Mouse (Mus musculus) myocyte (in vitro differentiated cells): ENCODE measurements at regions not wholly inside any gene's neighbourhood (a gene's known extent, or its start where the extent isn't known, plus 50 kb on each side); places are given as distances from the start of the nearest gene placed in this dataset.
"Not testable (repeated sequence)": the region's sequence is repeated elsewhere in the genome, so short reads cannot be mapped to it uniquely, and the experiment has no call there.

Source experiments
- H3K27me3 ChIP-seq: one replicate; pipeline ENCODE4 v1.6.1; 2011; ENCODE audit not compliant: control insufficient read depth, insufficient read depth, insufficient read length
- H3K36me3 ChIP-seq: one replicate; pipeline ENCODE4 v1.6.1; 2011; ENCODE audit not compliant: control insufficient read depth, insufficient read depth
- H3K4me2 ChIP-seq: one replicate; pipeline ENCODE4 v1.6.1; 2011; ENCODE audit warnings: low read depth, control low read depth
- H3K4me3 ChIP-seq: one replicate; pipeline ENCODE4 v1.5.1; 2011; ENCODE audit warnings: mild to moderate bottlenecking, control low read depth, moderate library complexity
- H3K79me2 ChIP-seq: one replicate; pipeline ENCODE4 v1.6.1; 2011; ENCODE audit not compliant: control insufficient read depth, insufficient read depth
- H3ac ChIP-seq: one replicate; pipeline ENCODE4 v1.6.1; 2011; ENCODE audit not compliant: control insufficient read depth, insufficient read length
- CEBPB ChIP-seq: IDR thresholded peaks from 2 replicates; pipeline ENCODE4 v1.6.1; 2011; ENCODE audit warnings: mild to moderate bottlenecking, moderate library complexity; ENCODE audit not compliant: poor library complexity, insufficient read depth, severe bottlenecking
- E2F4 ChIP-seq: IDR thresholded peaks from one replicate; pipeline ENCODE4 v1.6.1; 2011; ENCODE audit warnings: mild to moderate bottlenecking, control low read depth, moderate library complexity; ENCODE audit not compliant: insufficient read depth
- MAX ChIP-seq: IDR thresholded peaks from one replicate; pipeline ENCODE4 v1.6.1; 2011; ENCODE audit warnings: low read depth, mild to moderate bottlenecking, control low read depth
- MYOD1 ChIP-seq, 3 experiments: IDR thresholded peaks; one replicate each; pipeline ENCODE4 v1.6.1; 2011; ENCODE audit warnings: control low read depth in 2 of 3, low read depth in 2 of 3, mild to moderate bottlenecking in 2 of 3, moderate library complexity in 1 of 3; ENCODE audit not compliant: insufficient read length in 2 of 3, control insufficient read depth in 1 of 3
- MYOG ChIP-seq, 3 experiments: IDR thresholded peaks; one replicate each; pipeline ENCODE4 v1.6.1; 2011; ENCODE audit warnings: control low read depth in 2 of 3, low read depth in 2 of 3, mild to moderate bottlenecking in 2 of 3; ENCODE audit not compliant: insufficient read length in 2 of 3, control insufficient read depth in 1 of 3, insufficient read depth in 1 of 3
- POLR2A ChIP-seq: IDR thresholded peaks from one replicate; pipeline ENCODE4 v1.6.1; 2011; ENCODE audit warnings: low read depth, mild to moderate bottlenecking, control low read depth, moderate library complexity; ENCODE audit not compliant: insufficient read length
- POLR2AphosphoS2 ChIP-seq: IDR thresholded peaks from one replicate; pipeline ENCODE4 v1.6.1; 2011; ENCODE audit warnings: low read depth, control low read depth; ENCODE audit not compliant: insufficient read length
- REST ChIP-seq: IDR thresholded peaks from one replicate; pipeline ENCODE4 v1.6.1; 2011; ENCODE audit warnings: mild to moderate bottlenecking, control low read depth, moderate library complexity; ENCODE audit not compliant: insufficient read depth, insufficient read length
- SRF ChIP-seq: IDR thresholded peaks from one replicate; pipeline ENCODE4 v1.6.1; 2011; ENCODE audit warnings: low read depth; ENCODE audit not compliant: control insufficient read depth, insufficient read length
- TCF12 ChIP-seq: IDR thresholded peaks from one replicate; pipeline ENCODE4 v1.6.1; 2011; ENCODE audit warnings: mild to moderate bottlenecking, control low read depth; ENCODE audit not compliant: poor library complexity, insufficient read depth, severe bottlenecking
- TCF3 ChIP-seq: IDR thresholded peaks from one replicate; pipeline ENCODE4 v1.6.1; 2011; ENCODE audit warnings: low read depth, control low read depth; ENCODE audit not compliant: insufficient read length
- USF1 ChIP-seq: IDR thresholded peaks from one replicate; pipeline ENCODE4 v1.6.1; 2011; ENCODE audit warnings: low read depth, mild to moderate bottlenecking, control low read depth, moderate library complexity

DNA sequence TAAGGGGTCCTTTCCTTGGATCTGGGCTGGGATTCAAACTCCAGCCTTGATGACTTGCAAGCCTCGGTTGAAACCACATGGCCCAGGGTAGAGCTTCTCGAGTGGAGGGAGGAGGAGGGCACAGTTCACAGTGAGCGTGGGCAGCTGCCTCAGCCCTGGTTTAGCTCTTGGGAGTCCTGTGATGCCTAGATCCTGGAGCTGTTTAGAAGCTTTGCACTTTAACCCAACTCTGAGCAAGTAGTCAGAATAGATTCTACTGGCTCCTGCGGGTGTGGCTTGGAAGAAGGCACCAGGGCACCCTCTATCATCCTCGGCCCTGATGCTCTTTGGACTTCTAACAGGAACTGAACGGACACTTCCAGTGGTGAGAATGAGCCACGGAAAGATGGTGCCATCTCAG lies 72.5 kb downstream of the Cpn2 start:
- Histone ChIP-seq H3K79me2 (no peaks in the 10 kb centered on the region), H3K36me3 (no peaks in the 10 kb centered on the region), H3K4me2 (no peak overlapping the region), H3K4me3 (no peak overlapping the region), H3K27me3 (no peaks in the 10 kb centered on the region), H3ac (no peak overlapping the region)
- TF ChIP-seq REST (no peak), POLR2A (no peak), E2F4 (no peak), MYOD1 (IDR thresholded peaks at IDR 0.05; ENCODE audit: control insufficient read depth in 1 of 3, insufficient read length in 2 of 3, low read depth in 2 of 3) (no peak), POLR2AphosphoS2 (no peak), SRF (no peak), MAX (no peak), MYOG (IDR thresholded peaks at IDR 0.05; ENCODE audit: control insufficient read depth in 1 of 3, insufficient read depth in 1 of 3, insufficient read length in 2 of 3, low read depth in 2 of 3) (no peak), CEBPB (no peak), USF1 (no peak), TCF12 (no peak), TCF3 (no peak)

DNA sequence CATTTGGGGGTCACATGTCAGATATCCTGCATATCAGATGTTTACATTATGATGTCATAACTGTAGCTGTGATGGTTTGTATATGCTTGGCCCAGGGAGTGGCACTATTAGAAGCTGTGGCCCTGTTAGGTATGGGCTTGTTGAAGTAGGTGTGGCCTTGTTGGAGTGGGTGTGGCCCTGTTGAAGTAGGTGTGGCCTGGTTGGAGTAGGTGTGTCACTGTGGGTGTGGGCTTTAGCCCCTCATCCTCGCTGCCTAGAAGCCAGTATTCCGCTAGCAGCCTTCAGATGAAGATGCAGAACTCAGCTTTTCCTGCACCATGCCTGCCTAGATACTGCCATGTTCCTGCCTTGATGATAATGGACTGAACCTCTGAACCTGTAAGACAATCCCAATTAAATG lies 71.4 kb downstream of the Cpn2 start:
- not testable (repeated sequence) for H3K4me2 ChIP-seq, H3K4me3 ChIP-seq, H3ac ChIP-seq, H3K27me3 ChIP-seq, H3K79me2 ChIP-seq, H3K36me3 ChIP-seq

DNA sequence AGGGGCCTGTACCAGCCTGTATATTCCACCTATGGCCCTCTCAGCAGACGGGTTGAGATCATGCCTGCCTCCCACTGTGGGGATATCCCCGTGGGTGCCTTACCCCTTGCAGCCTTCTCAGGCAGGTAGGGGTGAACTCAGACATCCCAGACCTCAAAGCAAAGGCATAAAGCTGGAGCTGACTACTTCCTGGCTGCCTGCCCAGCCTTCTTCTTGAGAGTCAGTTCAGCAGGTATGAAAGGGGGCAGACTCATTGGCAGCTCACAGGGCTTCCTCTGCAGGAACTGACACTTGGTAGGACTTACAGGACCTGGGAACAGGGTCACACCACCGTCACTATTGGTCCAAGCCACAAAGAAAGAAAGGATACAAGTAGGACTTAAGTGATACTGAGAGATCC lies 69.9 kb downstream of the Cpn2 start:
- H3K36me3 ChIP-seq: no peaks in the 10 kb centered on the region
- TF ChIP-seq MYOG (IDR thresholded peaks at IDR 0.05; ENCODE audit: control insufficient read depth in 1 of 3, insufficient read depth in 1 of 3, insufficient read length in 2 of 3, low read depth in 2 of 3) (no peak), POLR2AphosphoS2 (no peak), TCF3 (no peak), MYOD1 (IDR thresholded peaks at IDR 0.05; ENCODE audit: control insufficient read depth in 1 of 3, insufficient read length in 2 of 3, low read depth in 2 of 3) (no peak), CEBPB (no peak), MAX (no peak), TCF12 (no peak), E2F4 (no peak)
- no peak overlapping the region for H3K4me2 ChIP-seq
- H3K79me2 ChIP-seq: no peaks in the 10 kb centered on the region
- H3K27me3 ChIP-seq: no peaks in the 10 kb centered on the region
- no peak overlapping the region for H3K4me3 ChIP-seq
- H3ac ChIP-seq: no peak overlapping the region

DNA sequence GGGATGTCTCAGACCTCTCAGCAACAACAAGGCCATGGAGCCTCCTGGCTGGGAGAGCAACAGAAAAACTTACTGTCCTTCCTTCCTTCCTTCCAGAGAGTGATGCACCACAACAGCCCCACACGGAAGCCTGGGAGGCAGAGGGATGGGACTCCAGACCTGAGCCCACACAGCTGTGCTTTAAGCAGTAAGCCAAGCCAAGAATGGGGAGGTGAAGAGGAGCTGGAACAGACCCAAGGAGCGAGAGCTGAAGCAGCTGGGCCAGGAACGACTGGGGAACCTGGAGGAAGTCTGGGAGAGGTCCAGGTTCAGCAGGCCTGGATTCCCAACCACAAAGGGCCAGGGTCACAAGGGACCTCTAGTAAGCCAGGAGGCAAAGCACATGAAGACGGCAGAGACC lies 67.5 kb downstream of the Cpn2 start:
- Histone ChIP-seq H3ac (no peak overlapping the region), H3K4me3 (no peak overlapping the region), H3K36me3 (no peaks in the 10 kb centered on the region), H3K4me2 (no peak overlapping the region), H3K27me3 (no peaks in the 10 kb centered on the region), H3K79me2 (no peaks in the 10 kb centered on the region)
- no peak for TF ChIP-seq E2F4
- TF ChIP-seq MYOG (IDR thresholded peaks at IDR 0.05; ENCODE audit: control insufficient read depth in 1 of 3, insufficient read depth in 1 of 3, insufficient read length in 2 of 3, low read depth in 2 of 3): peak in 1 of 3 experiments; percentile 27

DNA sequence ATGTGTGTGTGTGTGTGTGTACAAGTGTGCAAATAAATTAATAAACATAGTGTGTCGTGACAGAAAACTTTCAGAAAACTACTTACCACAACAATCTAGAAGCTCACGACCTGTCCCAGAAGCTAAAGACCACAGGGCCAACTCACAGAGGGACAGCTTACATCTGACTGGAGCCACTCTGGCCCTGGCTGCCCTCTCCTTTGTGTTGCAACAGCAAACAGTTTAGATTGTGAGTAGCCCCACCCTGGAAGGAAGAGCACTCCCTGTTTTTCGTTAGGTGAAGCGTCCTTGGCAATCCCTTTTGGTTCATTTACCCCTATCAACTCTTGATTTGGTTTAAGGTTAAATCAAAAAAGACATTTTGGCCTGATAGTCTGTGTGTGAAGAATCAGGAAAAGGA lies 63.2 kb downstream of the Cpn2 start:
- TF ChIP-seq TCF12 (no peak), USF1 (no peak), E2F4 (no peak), CEBPB (no peak), SRF (no peak), REST (no peak), POLR2A (no peak), MYOD1 (IDR thresholded peaks at IDR 0.05; ENCODE audit: control insufficient read depth in 1 of 3, insufficient read length in 2 of 3, low read depth in 2 of 3) (no peak)

DNA sequence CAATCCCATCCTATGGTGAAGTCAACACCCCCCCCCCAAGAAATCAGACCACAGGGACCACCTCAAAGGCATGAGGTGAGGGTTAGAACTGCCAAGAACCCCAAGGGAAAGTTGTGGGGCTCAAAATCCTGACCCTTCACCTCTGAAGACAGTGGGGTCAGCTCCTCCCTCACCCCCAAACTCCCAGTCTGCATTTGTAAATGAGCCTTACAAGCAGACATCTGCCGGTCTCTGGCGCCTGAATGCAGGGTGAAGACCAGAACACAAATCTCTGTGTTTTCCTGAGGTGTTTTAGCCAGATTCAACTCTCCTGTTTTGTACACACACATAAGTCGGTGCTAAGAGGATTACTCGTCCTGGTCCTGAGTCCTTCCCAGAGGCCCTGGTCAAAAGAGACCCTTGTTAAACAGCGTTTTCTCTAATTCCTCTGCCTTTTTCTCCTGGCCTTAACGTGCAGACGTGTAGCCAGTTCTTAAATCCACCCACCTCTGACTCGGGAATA lies 61.9 kb downstream of the Cpn2 start:
- no peak overlapping the region for H3ac ChIP-seq
- no peaks in the 10 kb centered on the region for H3K27me3 ChIP-seq
- no peaks in the 10 kb centered on the region for H3K36me3 ChIP-seq
- H3K79me2 ChIP-seq: no peaks in the 10 kb centered on the region
- no peak overlapping the region for H3K4me3 ChIP-seq
- TF ChIP-seq USF1 (no peak), POLR2AphosphoS2 (no peak), MAX (no peak), MYOD1 (IDR thresholded peaks at IDR 0.05; ENCODE audit: control insufficient read depth in 1 of 3, insufficient read length in 2 of 3, low read depth in 2 of 3) (no peak), MYOG (IDR thresholded peaks at IDR 0.05; ENCODE audit: control insufficient read depth in 1 of 3, insufficient read depth in 1 of 3, insufficient read length in 2 of 3, low read depth in 2 of 3) (no peak), CEBPB (no peak), POLR2A (no peak), TCF12 (no peak), TCF3 (no peak), E2F4 (no peak), SRF (no peak), REST (no peak)
- H3K4me2 ChIP-seq: no peak overlapping the region

More for the DNA sequence above, 63.2 kb downstream of the Cpn2 start:
- Histone ChIP-seq H3K79me2 (no peaks in the 10 kb centered on the region), H3K36me3 (no peaks in the 10 kb centered on the region), H3K4me3 (no peak overlapping the region), H3K4me2 (no peak overlapping the region), H3ac (no peak overlapping the region), H3K27me3 (no peaks in the 10 kb centered on the region)
